Mouse (Mus musculus) monocyte, adult 59 days (primary cell): ENCODE data around the gene Sdsl. TPM values are rescaled to one million over a fixed set of nuclear protein-coding genes. Genes with fewer than 3 reads are reported as not detected.

ENCODE experiments used
- total RNA-seq, 2 experiments: library from RNA; stranded (reverse); gene quantifications; one replicate each; pipeline ENCODE4 v1.2.4; 2023

Sdsl gene
- total RNA-seq = not detected

DNA sequence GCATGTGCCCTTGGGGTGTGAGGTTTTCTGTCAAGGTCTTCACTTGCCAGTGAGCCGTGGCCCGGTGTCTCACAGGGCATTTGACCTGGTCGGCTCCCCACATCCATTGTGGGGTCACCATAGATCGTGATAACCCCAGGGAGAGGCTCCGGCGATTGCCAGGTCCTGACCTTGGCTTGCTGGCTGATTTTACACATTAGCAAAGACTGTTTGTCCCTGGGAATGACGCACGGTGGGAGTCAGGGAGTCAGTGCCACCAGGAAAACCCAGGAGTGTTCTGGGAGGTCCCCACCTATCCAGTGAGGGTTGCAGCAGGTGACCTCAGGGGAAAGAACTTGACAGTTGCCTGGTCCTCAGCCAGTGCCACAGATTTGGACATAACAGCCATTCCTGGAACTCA is at the start of gene Sdsl:
Gene Sdsl, minus strand, starts transcription at position 41 of the 400 bp plus-strand sequence.

DNA sequence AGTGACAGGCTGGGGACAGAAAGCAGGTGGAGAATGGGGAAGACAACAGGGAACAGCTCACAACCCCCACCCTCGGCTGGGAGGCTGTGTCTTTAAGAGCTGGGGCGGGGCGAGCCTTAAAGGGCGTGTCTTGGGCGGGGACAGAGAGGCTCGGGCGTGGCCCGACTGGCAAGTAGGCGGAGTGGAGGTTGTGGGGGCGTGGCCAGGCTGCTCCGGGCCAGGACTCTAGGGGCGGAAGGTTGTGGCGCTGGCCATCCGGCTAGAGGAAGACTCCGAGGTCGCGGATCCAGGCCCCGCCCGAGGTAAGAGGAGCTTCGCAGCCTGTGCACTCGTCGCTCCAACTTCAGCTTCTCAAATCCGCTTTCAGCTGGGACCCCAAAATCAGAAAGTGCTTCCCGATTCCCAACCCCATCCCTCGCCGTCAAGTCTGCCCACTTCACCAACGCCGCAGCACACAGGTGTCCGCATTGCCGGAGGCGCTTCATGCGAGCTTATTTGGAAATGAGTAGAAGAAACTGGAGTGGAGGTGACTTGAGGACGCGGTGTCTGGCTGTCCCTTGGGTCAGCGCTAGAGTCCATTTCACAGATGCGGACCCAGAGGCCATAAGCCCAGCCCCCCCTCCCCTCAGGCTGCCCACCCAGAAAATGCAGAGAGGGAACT is 38.5 kb upstream of the Sdsl start, which contains the start of gene Slc8b1:
Gene Slc8b1, plus strand, starts transcription at position 187 of the 661 bp plus-strand sequence.

DNA sequence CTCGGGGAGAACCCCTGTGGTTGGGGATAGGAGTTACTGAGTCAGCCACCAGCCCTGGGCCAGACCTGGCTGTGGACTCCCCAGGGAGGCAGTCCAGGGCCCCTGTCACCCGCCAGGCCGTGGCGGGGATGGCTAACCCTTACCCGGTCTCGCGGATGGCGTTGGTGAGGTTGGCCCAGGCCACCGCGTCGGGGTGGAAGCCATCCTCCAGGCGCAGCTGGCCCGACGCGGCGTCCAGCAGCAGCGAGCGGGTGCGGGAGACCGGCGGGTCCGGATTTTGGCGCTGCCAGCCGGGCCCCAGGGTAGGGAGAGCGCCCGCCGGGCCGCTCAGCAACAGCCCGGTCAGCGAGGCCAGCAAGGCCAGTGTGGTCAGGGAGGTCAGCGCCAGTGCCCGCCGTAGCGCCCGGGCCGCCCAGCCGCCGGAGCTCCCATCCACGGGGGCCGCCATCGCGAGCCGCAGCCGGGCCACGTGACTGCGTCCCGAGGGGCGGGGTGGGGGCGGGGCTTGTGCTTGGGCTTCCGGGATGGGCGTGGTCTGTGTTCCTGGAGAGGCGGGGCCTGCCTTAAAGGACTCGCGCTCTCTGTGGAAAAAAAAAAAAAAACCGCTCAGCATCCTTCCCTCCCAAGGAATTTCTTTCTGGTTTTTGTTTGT is 30.7 kb upstream of the Sdsl start, which contains the start of gene Plbd2:
Gene Plbd2, minus strand, starts transcription at position 482 of the 652 bp plus-strand sequence.

DNA sequence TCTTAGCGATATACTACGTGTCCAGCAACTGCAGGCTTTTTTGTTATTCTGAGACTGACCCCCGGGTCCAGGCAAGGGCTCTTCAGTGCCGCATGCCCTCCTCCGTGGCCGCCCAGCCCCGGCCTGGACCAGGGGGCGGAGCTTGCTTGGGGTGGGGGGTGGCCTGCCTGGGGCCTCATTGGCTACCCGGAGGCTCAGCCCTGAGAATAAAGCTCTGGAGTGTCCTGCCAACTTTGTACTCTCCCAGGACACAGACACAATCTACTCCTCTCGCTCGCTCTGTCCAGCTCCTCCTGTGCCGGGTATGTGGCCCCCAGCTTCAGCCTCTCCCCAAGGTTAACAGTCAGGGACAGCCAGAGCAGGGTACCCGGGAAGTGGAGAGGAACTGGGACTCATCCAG is 3.7 kb upstream of the Sdsl start, which contains the start of gene Sds:
Gene Sds, plus strand, starts transcription at position 231 of the 400 bp plus-strand sequence.

DNA sequence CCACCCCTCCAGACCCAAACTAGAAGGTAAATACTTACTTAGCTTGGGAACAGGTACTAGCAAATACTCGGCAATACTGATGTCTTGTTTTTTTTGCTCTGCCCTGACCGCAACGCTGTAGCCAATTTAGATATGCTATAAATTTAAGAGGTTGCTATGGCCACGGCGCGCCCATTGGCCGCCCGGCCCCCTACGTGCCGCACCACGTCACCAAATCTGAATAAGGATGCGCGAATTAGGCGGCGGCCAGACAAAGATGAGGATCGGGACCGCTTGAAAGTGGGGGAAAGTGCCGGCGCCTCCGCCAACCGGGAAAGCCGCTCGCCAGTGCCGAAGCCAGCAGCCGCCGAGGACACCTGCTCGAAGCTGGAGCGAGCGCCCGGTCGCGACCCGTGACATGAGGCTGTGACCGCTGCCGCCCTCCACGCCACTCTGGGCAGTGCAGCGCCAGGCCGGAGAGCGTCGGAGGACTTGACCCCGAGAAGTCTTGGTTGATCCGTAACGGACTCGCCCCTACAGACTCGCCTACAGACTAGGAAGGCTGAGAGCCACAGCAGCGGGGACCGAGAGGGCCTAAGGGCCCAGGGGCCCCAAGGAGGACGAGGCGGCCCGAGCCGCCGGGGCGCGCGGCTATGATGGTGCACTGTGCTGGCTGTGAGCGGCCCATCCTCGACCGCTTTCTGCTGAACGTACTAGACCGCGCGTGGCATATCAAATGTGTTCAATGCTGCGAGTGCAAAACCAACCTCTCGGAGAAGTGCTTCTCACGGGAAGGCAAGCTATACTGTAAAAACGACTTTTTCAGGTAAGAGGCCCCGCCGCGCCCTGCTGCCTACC is 40.7 kb downstream of the Sdsl start, which contains the start of gene Lhx5:
Gene Lhx5, plus strand, starts transcription at position 51 of the 837 bp plus-strand sequence.

Other genes with a start within 250 kb of the Sdsl start
- gene Lhx5, start 41.1 kb downstream of the Sdsl start, total RNA-seq = not detected
- gene Sds, start 3.7 kb upstream of the Sdsl start, total RNA-seq = not detected
- 10 to 100 TPM; 56.4 to 58.9 TPM for gene Plbd2, start 30.8 kb upstream of the Sdsl start, total RNA-seq
- 100 to 1,000 TPM; 302 to 324 TPM for gene Slc8b1, start 38.4 kb upstream of the Sdsl start, total RNA-seq
- 10 to 100 TPM; 35.2 to 48.9 TPM for gene Tpcn1, start 115.9 kb upstream of the Sdsl start, total RNA-seq
- gene Iqcd, start 116.2 kb upstream of the Sdsl start, total RNA-seq = not detected
- gene Rita1, start 139.8 kb upstream of the Sdsl start, total RNA-seq = 1 to 10 TPM; 3.6 to 6.1 TPM
- 100 to 1,000 TPM; 100 to 112 TPM for gene Ddx54, start 139.9 kb upstream of the Sdsl start, total RNA-seq
- not detected for gene Cfap73, start 161.4 kb upstream of the Sdsl start, total RNA-seq
- not detected for gene Rasal1, start 176.0 kb upstream of the Sdsl start, total RNA-seq
- 1 to 10 TPM; 1.5 to 3.1 TPM for gene Dtx1, start 239.1 kb upstream of the Sdsl start, total RNA-seq